Mouse (Mus musculus): ENCODE data around the gene Srgap3.
A peak's percentile ranks its signal among the peaks of the same experiment; 100 is the strongest.

Srgap3 gene

GRCm38 (mm10) chr6:112946895-112947436, at the start of gene Srgap3:
Gene Srgap3 (minus strand): TSS chr6:112947266.
- peak; percentile 55 for DNase-seq (ENCODE audit: low read depth, low spot score)

- DNase-seq (ENCODE audit: low read depth, low spot score), result no peak
Observed at GRCm38 (mm10) chr6:112995708-112996107, 48.6 kb upstream of the Srgap3 start.

- no peak for DNase-seq (ENCODE audit: low read depth, low spot score)
Observed at GRCm38 (mm10) chr6:112990119-112990518, 43.1 kb upstream of the Srgap3 start.

GRCm38 (mm10) chr6:112985362-112986314, 38.6 kb upstream of the Srgap3 start:
- no peak for DNase-seq (ENCODE audit: low read depth, low spot score)

DNA sequence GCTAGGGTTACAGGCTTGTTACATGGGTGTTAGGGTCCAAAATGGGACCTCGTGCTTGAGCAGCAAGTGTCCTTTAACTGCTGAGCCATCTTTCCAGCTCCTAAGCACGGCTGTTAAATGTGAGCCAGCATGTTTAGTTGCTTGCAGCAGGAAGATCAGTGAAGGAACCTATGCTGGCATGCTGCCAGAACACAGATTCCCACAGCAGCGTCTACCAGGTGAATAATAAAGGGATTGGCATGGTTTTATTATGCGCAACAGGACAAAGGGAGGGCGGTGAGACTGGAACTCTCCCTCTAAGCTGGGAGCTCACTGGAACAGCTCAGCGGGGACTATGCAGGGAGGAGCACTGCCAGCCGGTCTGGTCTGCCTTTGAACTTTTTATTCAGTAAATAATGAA, 35.2 kb upstream of the Srgap3 start:
- DNase-seq (ENCODE audit: low read depth, low spot score), result peak; percentile 90

GRCm38 (mm10) chr6:112978947-112979346, 31.9 kb upstream of the Srgap3 start:
- DNase-seq (ENCODE audit: low read depth, low spot score), result no peak

- DNase-seq (ENCODE audit: low read depth, low spot score), result no peak
Observed at GRCm38 (mm10) chr6:112977246-112977645, 30.2 kb upstream of the Srgap3 start.

DNA sequence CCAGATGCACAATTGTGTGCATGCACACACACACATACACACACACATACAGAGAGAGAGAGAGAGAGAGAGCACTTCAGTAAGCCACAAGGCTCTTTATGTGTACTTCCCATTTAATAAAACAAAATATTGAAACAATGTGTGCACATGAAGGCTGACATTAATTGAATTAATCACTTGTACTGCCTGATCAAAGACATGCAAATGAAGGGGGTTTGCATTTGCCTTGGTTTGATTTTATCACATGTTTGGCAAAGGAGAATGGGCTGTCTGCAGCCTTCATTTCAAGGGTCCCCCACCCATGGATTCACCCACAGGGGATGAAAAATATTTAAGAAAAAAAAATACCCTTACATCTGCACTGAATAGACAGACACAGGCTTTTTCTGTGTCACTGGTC, 29.5 kb upstream of the Srgap3 start:
- no peak for DNase-seq (ENCODE audit: low read depth, low spot score)

- no peak for DNase-seq (ENCODE audit: low read depth, low spot score)
Observed at GRCm38 (mm10) chr6:112976136-112976535, 29.1 kb upstream of the Srgap3 start.

GRCm38 (mm10) chr6:112973786-112974720, 27.0 kb upstream of the Srgap3 start:
- DNase-seq (ENCODE audit: low read depth, low spot score), result no peak

- no peak for DNase-seq (ENCODE audit: low read depth, low spot score)
Observed at GRCm38 (mm10) chr6:112972858-112973631, 26.0 kb upstream of the Srgap3 start.

DNA sequence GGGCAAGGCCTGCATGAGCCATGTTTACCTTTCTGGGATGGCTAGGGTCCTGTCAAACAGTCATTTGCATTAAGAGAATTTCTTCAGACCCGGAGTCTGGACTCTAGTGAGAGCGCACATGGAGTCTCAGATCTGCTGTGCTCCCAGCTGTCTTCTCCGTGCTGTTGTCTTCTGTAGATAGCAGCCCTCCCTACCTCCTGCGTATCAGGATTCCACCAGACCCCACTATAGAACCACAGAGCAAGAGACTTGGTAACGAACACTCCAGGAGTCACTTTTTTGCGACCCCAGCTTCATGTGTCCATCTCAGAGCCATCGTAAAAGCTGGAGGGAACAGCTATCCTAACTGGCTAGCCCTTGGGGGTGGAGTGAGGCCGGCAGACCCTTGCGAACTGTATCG, 25.1 kb upstream of the Srgap3 start:
- no peak for DNase-seq (ENCODE audit: low read depth, low spot score)

DNA sequence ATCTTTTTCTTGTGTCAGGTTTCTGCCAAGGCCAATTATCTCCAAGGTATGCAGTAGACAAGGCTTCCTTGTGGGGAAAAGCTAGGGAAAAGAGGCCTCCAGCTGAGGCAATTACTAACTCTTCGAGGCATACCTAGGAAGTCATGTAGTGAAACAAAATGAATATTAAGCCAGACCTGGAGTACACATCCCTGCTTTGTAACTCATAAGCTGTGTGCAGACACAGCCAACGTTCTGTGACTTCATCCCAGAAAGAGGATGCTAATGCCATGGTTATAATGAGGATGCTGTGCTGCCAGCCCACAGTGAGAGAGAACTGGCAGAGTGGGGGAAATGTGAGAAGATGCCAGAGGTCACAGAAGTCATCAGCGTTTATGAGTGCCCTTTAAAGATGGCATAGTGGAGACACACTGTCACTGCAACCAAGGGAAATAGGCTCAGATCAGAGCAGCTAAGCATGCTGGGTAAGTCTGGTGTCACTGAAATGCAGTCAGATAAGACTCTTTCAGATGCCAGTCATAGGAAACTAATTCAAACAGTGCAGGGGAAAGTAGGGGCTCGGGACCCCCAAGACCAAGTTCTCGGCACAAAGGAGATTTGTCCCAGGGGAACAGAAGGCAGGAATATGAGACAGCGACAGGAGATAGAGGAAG, 24.2 kb upstream of the Srgap3 start:
- DNase-seq (ENCODE audit: low read depth, low spot score), result peak; percentile 33

- no peak for DNase-seq (ENCODE audit: low read depth, low spot score)
Observed at GRCm38 (mm10) chr6:112967359-112967758, 20.3 kb upstream of the Srgap3 start.

GRCm38 (mm10) chr6:112958360-112958759, 11.3 kb upstream of the Srgap3 start:
- DNase-seq (ENCODE audit: low read depth, low spot score), result no peak

DNA sequence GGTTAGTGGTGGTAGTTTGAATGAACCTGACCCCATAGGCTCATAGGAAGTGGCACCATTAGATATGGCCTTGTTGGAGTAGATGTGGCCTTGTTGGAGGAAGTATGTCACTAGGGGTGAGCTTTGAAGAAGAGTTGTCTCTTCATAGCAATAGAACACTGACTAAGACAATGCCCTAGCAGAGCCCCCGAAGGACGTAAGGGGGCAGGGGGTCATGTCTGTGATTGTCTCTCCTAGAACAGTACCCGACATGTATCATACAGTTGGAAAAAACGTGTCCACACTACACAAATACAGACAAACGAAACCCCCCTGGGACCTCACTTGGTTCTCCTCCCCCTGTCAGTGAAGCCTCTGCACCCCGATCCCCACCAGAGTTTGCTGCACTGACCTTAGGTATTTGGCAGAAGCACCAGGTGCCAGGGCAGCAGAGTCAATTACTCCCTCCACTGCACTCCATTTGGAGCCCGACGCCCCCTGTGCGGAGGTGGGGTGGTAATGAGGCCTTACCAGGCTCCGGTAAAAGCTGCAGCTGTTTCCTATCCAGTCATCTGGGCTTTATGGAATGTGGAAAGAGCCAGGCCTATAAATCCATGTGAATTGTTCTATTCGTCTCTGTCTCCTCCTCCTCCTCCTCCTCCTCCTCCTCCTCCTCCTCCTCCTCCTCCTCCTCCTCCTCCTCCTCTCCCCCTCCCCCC, 10.7 kb upstream of the Srgap3 start:
- no peak for DNase-seq (ENCODE audit: low read depth, low spot score)

- no peak for DNase-seq (ENCODE audit: low read depth, low spot score)
Observed at GRCm38 (mm10) chr6:112955773-112956172, 8.7 kb upstream of the Srgap3 start.

DNA sequence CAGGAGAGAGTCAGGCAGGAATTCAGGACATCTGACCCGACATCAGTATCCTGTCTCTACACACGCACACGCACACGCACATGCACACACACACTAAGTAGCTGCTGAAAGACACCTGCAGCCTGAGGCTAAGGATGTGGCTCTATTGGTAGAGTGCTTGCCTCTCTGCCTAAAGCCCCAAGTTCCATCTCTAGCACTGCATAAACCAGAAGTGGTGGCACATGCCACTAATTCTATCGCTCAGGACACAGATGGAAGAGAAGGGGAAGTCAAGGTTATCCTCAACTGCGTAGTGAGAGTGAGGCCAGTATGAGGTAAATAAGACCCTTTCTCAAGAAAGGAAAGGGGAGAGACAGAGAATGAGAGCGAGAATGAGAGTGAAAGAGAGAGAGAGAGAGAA, 6.8 kb upstream of the Srgap3 start:
- no peak for DNase-seq (ENCODE audit: low read depth, low spot score)

GRCm38 (mm10) chr6:112951254-112951653, 4.2 kb upstream of the Srgap3 start:
- peak; percentile 42 for DNase-seq (ENCODE audit: low read depth, low spot score)
